Mouse (Mus musculus) testis, adult 2 months (tissue): ENCODE results near the gene Pias4. TPM values are rescaled to one million over a fixed set of nuclear protein-coding genes. Genes with fewer than 3 reads are reported as not detected.

Experiments used
- H3K27ac ChIP-seq: fragments of 200-500 bp; 2 replicates; pipeline ENCODE4 v1.5.1; 2012; ENCODE audit warnings: low read depth, low read length; ENCODE audit not compliant: control insufficient read depth, insufficient read depth
- H3K27me3 ChIP-seq: fragments of 200-500 bp; 2 replicates; pipeline ENCODE4 v1.6.1; 2012; ENCODE audit warnings: mild to moderate bottlenecking, low read length, moderate library complexity; ENCODE audit not compliant: control insufficient read depth, insufficient read depth
- H3K36me3 ChIP-seq: fragments of 200-500 bp; 2 replicates; pipeline ENCODE4 v1.6.1; 2012; ENCODE audit warnings: mild to moderate bottlenecking, low read length; ENCODE audit not compliant: control insufficient read depth, insufficient read depth
- H3K4me1 ChIP-seq: fragments of 200-500 bp; 2 replicates; pipeline ENCODE4 v1.6.1; 2012; ENCODE audit warnings: low read length; ENCODE audit not compliant: control insufficient read depth, insufficient read depth
- H3K4me3 ChIP-seq: fragments of 200-500 bp; 2 replicates; pipeline ENCODE4 v1.5.1; 2012; ENCODE audit warnings: low read depth, mild to moderate bottlenecking, low read length, moderate library complexity, mixed read lengths; ENCODE audit not compliant: control insufficient read depth
- CTCF ChIP-seq: fragments of 200-500 bp; IDR thresholded peaks from 2 replicates; pipeline ENCODE4 v1.5.1; 2012; ENCODE audit warnings: low read depth, mild to moderate bottlenecking, inconsistent platforms, low read length, moderate library complexity; ENCODE audit not compliant: control insufficient read depth, insufficient read depth, insufficient replicate concordance
- POLR2A ChIP-seq: fragments of 200-500 bp; IDR thresholded peaks from 2 replicates; pipeline ENCODE4 v1.6.1; 2012; ENCODE audit warnings: low read depth, mild to moderate bottlenecking, inconsistent platforms, low read length, moderate library complexity; ENCODE audit not compliant: control insufficient read depth
- polyA plus RNA-seq: library from polyadenylated mRNA; depleted of rRNA; stranded (reverse); fragments of >200 nt; gene quantifications from 2 replicates; pipeline ENCODE4 v1.2.3, GENCODE M21; 2012

Pias4 gene
- polyA plus RNA-seq, 1 experiment = 164 TPM

GRCm38 (mm10) chr10:81144667-81145066, 23.1 kb downstream of the Pias4 start:
- H3K27me3 ChIP-seq = no peaks in the 10 kb centered on the region
- no peak overlapping the region for H3K27ac ChIP-seq
- no peak for TF ChIP-seq CTCF
- TF ChIP-seq POLR2A = no peak
- no peak overlapping the region for H3K4me3 ChIP-seq
- H3K4me1 ChIP-seq = peaks cover 7% of the 10 kb centered on the region; the same call in 1 of the 2 replicates
- H3K36me3 ChIP-seq = no peaks in the 10 kb centered on the region

GRCm38 (mm10) chr10:81143845-81144437, 23.8 kb downstream of the Pias4 start:
- TF ChIP-seq POLR2A = no peak
- TF ChIP-seq CTCF = no peak
- Histone ChIP-seq H3K36me3 (no peaks in the 10 kb centered on the region), H3K4me3 (no peak overlapping the region)

DNA sequence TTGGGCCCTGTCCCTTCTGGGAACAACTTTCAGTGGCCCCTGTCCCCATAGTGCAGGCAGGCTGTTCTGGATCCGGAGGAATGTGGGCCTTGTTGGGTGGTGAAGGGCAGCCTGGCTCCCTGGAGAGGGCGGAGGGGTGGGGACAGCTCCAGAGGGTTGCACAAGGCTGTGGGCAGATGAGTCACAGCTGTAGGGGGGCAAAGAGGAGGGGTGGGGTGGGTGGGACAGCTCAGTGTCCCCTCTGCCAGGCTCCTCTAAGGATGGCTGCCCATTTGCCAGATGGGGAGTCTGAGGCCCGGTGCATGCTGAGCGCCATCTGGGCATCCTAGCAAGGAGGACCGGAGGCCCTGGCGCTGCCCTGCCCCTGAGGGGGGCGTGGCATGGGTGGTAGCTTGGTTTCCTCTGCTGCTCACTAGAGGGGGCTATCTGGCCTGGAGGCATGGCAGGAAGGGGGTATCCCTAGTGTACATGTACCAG, 24.5 kb downstream of the Pias4 start:
- H3K4me1 ChIP-seq = peaks cover 16% of the 10 kb centered on the region
- TF ChIP-seq POLR2A = no peak
- TF ChIP-seq CTCF = no peak
- H3K27ac ChIP-seq = no peak overlapping the region
- no peaks in the 10 kb centered on the region for H3K36me3 ChIP-seq
- H3K27me3 ChIP-seq = no peaks in the 10 kb centered on the region
- H3K4me3 ChIP-seq = no peak overlapping the region

More at GRCm38 (mm10) chr10:81143845-81144437, 23.8 kb downstream of the Pias4 start:
- Histone ChIP-seq H3K27me3 (no peaks in the 10 kb centered on the region), H3K27ac (no peak overlapping the region), H3K4me1 (peaks cover 12% of the 10 kb centered on the region)

- Histone ChIP-seq H3K27ac (no peak overlapping the region), H3K4me1 (peaks cover 16% of the 10 kb centered on the region)
Measured at GRCm38 (mm10) chr10:81142551-81142981, 25.2 kb downstream of the Pias4 start.

GRCm38 (mm10) chr10:81141455-81142210, 26.1 kb downstream of the Pias4 start:
- Histone ChIP-seq H3K27ac (no peak overlapping the region), H3K36me3 (no peaks in the 10 kb centered on the region), H3K4me1 (peaks cover 16% of the 10 kb centered on the region), H3K27me3 (no peaks in the 10 kb centered on the region), H3K4me3 (no peak overlapping the region)
- TF ChIP-seq CTCF (no peak), POLR2A (no peak)

More at GRCm38 (mm10) chr10:81142551-81142981, 25.2 kb downstream of the Pias4 start:
- no peaks in the 10 kb centered on the region for H3K27me3 ChIP-seq
- no peak overlapping the region for H3K4me3 ChIP-seq
- TF ChIP-seq POLR2A (no peak), CTCF (no peak)
- H3K36me3 ChIP-seq = no peaks in the 10 kb centered on the region

DNA sequence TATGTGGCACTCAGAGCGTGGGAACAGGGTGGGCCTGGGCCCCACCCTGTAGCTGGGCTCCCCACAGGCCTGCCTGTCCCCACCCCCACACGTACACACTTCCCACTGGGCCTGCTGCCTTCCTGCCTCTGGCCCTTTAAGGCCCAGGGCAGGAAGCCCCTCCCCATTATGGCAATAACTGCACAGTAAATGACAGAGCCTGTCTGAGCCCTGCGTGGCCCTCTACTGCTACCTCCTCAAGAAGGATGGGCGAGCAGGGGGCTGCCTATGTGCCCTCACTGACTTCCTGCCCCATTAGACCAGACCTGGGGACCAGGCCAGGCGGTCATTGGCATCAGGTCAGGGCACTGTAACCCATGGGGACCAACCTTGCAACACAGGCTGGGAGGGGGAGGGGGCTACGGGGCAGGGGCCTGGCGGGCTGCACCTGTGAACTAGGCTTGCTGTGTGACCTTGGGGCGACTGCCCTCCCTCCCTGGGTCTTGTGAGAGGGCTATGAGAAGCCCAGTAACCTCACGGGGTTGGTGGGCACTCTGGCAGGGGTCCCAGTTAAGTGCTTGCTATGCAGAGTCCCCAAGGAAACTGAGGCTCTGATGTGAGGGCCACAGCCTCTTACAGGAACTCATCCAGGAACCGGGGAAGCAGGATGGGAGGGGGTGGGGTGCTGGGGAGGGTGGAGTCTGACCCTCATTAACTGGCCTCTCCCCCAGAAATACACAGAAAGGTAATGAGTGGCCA, 26.8 kb downstream of the Pias4 start:
- TF ChIP-seq POLR2A (no peak), CTCF (no peak)
- H3K4me1 ChIP-seq = peaks cover 18% of the 10 kb centered on the region
- no peaks in the 10 kb centered on the region for H3K36me3 ChIP-seq
- no peak overlapping the region for H3K27ac ChIP-seq
- no peaks in the 10 kb centered on the region for H3K27me3 ChIP-seq
- H3K4me3 ChIP-seq = no peak overlapping the region

GRCm38 (mm10) chr10:81140005-81140404, 27.7 kb downstream of the Pias4 start:
- H3K4me3 ChIP-seq = no peak overlapping the region
- H3K36me3 ChIP-seq = no peaks in the 10 kb centered on the region
- peaks cover 26% of the 10 kb centered on the region for H3K4me1 ChIP-seq
- no peak overlapping the region for H3K27ac ChIP-seq
- TF ChIP-seq POLR2A = no peak
- H3K27me3 ChIP-seq = no peaks in the 10 kb centered on the region
